Comparison of ENCODE assay signal across 11 mouse cellular contexts in the genomic region with DNA sequence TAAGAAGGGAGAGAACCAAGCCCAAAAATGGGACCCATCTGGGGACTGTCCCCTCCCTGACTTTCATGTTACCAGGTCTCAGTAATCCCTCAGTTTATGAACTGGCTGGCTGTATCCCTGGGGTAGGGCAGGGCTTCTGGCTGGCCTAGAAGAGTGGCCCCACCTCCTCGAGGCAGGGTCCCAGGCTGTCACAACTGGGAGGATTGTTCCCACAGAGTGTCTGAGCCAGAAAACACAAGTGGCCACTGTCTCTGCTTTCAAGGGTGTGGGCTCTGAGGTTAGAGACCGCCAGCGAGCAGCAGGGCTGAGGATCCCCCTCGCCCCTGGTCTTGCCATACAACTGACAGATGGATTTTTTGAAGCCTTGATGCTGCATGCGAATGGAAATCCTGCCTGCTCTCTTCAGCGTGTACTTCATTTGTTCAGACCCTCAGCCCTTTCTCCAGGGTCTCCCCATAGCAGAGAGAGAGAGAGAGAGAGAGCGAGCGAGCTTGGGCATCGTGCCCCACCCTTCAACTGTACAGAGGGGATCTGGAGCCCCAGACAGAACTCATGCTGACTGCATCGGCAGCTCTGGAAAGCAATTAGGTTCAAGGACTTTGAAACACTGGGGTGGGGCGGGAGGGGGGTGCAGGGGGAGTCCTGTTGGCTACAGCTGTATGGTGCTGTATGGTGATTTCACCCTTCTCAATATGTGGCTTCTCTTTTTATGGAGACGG. TPM values are rescaled to one million over a fixed set of nuclear protein-coding genes. Genes with fewer than 3 reads are reported as not detected.
DNase-seq lines count a peak whose midpoint lies in the region; ATAC-seq and TF ChIP-seq lines count a peak whose summit lies in the region.
"Had no signal": no experiment of that assay in that cellular context is flagged by ENCODE, and none has a peak within 500 bp of the region (broad histone marks: within the 10 kb centered on the region; RNA-seq: fewer than 3 reads in every experiment).

No protein-coding gene starts in this region.

- H3K4me1 ChIP-seq in spleen, adult 2 months (ENCODE audit: control insufficient read depth, insufficient read depth, insufficient read length) = peaks cover 71% of the 10 kb centered on the region
- peaks cover 60% of the 10 kb centered on the region for H3K4me1 ChIP-seq in limb, embryonic 12.5 days (replicated peaks)
- peaks cover 38% of the 10 kb centered on the region for H3K4me1 ChIP-seq in neural tube, embryonic 15.5 days

- 0 out of 2 replicates have a peak, but pooled peaks have one; percentile 38 for ATAC-seq in frontal cortex, adult (ENCODE audit: low TSS enrichment)
- ATAC-seq in limb, embryonic 12.5 days (ENCODE audit: insufficient number of reproducible peaks, insufficient read depth, low FRiP score, low TSS enrichment, low read depth) = no peak
- peak; percentile 73 for ATAC-seq in neural tube, embryonic 15.5 days (ENCODE audit: low FRiP score)

- H3K27ac ChIP-seq in spleen, adult 2 months (ENCODE audit: insufficient read depth, low read length) = peak overlapping the region; percentile 85
- H3K27ac ChIP-seq in limb, embryonic 12.5 days = peak overlapping the region; percentile 26; the same call in 1 of the 2 replicates
- H3K27ac ChIP-seq in neural tube, embryonic 15.5 days (replicated peaks) = no peak overlapping the region
- H3K27ac ChIP-seq: left cerebral cortex, adult 2 months had no signal

- H3K27me3 ChIP-seq in spleen, adult 2 months (ENCODE audit: control insufficient read depth, insufficient read depth, low read length) = no peaks in the 10 kb centered on the region
- no peaks in the 10 kb centered on the region for H3K27me3 ChIP-seq in limb, embryonic 12.5 days
- no peaks in the 10 kb centered on the region for H3K27me3 ChIP-seq in neural tube, embryonic 15.5 days (replicated peaks)

- no peak overlapping the region for H3K4me3 ChIP-seq in spleen, adult 2 months (ENCODE audit: extremely low read depth, insufficient read depth, insufficient read length)
- H3K4me3 ChIP-seq in limb, embryonic 12.5 days (replicated peaks) = no peak overlapping the region
- no peak overlapping the region for H3K4me3 ChIP-seq in neural tube, embryonic 15.5 days (replicated peaks)
- H3K4me3 ChIP-seq: left cerebral cortex, adult 2 months had no signal

- H3K9ac ChIP-seq in limb, embryonic 12.5 days (replicated peaks) = no peak overlapping the region
- H3K9ac ChIP-seq in neural tube, embryonic 15.5 days (replicated peaks) = no peak overlapping the region

- no peaks in the 10 kb centered on the region for H3K9me3 ChIP-seq in limb, embryonic 12.5 days
- H3K9me3 ChIP-seq in neural tube, embryonic 15.5 days (replicated peaks) = no peaks in the 10 kb centered on the region

- no peak for TF ChIP-seq POLR2A in spleen, adult 2 months (IDR thresholded peaks at IDR 0.05; ENCODE audit: low read depth, low read length)

- peaks cover 10% of the 10 kb centered on the region for H3K36me3 ChIP-seq in spleen, adult 2 months (ENCODE audit: control insufficient read depth, insufficient read depth, low read length)
- H3K36me3 ChIP-seq in limb, embryonic 12.5 days = no peaks in the 10 kb centered on the region
- H3K36me3 ChIP-seq in neural tube, embryonic 15.5 days = no peaks in the 10 kb centered on the region

- no peak overlapping the region for H3K4me2 ChIP-seq in limb, embryonic 12.5 days
- no peak overlapping the region for H3K4me2 ChIP-seq in neural tube, embryonic 15.5 days

- 77% methylated on average over 12 of the region's 12 CpGs for WGBS in spleen, adult 2 months
- WGBS in limb, embryonic 12.5 days = 68% methylated on average over 12 of the region's 12 CpGs
- 57% methylated on average over 12 of the region's 12 CpGs for WGBS in neural tube, embryonic 15.5 days

- DNase-seq in frontal cortex, postnatal 10 days (ENCODE audit: low spot score in 2 of 2) = no peak
- no peak for DNase-seq in spleen, adult 2 months (ENCODE audit: low read depth in 1 of 2, low spot score in 2 of 2)
- no peak for DNase-seq in spleen, postnatal 10 days (ENCODE audit: low spot score in 2 of 2)
- DNase-seq in spleen, adult 18-20 months = no peak
- no peak for DNase-seq in spleen, postnatal 36 days (ENCODE audit: low spot score in 2 of 2)
- DNase-seq: adrenal gland, postnatal 36 days had no signal

- TF ChIP-seq CTCF in spleen, adult 2 months (IDR thresholded peaks at IDR 0.05; ENCODE audit: extremely low read depth, insufficient read depth, insufficient read length, insufficient replicate concordance) = no peak

RNA-seq across cellular contexts. Expression of a gene that starts 18.6 kb away (rescaled TPM):
- 82.8 and 87.0 TPM in 2 replicates for polyA plus RNA-seq in spleen, adult 2 months (2012; rRNA removed)
- 2.4 and 2.6 TPM in 2 replicates for polyA plus RNA-seq in limb, embryonic 12.5 days (2016; fragmentation: Nextera tagmentation; extraction: Ambion mirVana)
- polyA plus RNA-seq in neural tube, embryonic 15.5 days (2015; fragmentation: Nextera tagmentation; extraction: Ambion mirVana) = 2.3 and 3.9 TPM in 2 replicates

RNA-seq across cellular contexts. Expression of a gene that starts 19.9 kb away (rescaled TPM):
- polyA plus RNA-seq in spleen, adult 2 months (2012; rRNA removed) = 0.16 and 0.54 TPM in 2 replicates
- 0.36 and 0.59 TPM in 2 replicates for polyA plus RNA-seq in limb, embryonic 12.5 days (2016; fragmentation: Nextera tagmentation; extraction: Ambion mirVana)
- polyA plus RNA-seq in neural tube, embryonic 15.5 days (2015; fragmentation: Nextera tagmentation; extraction: Ambion mirVana) = 0.63 TPM in 1 of 2 replicates, not detected in the other
- polyA plus RNA-seq: small intestine, adult 2 months had no signal

Comparison
In these comparisons a context has a peak if more than half of its experiments do, and no peak if none do; other contexts are left out.
1. RNA of a gene that starts 18.6 kb away (polyA plus RNA-seq): 82.8 to 87.0 TPM in spleen, adult 2 months; 2.4 to 2.6 TPM in limb, embryonic 12.5 days and 2.3 to 3.9 TPM in neural tube, embryonic 15.5 days; every median in the first group is over 10 times any median in the second.